Mouse (Mus musculus): ENCODE data around the gene Efs. TPM values are rescaled to one million over a fixed set of nuclear protein-coding genes. Genes with fewer than 3 reads are reported as not detected.
A peak's percentile ranks its signal among the peaks of the same experiment; 100 is the strongest.

Gene Efs
- polyA plus RNA-seq, 1 experiment from 2014 or later: 32.1 TPM

- Histone ChIP-seq H3K9me3 (replicated peaks) (no peaks in the 10 kb centered on the region), H3K27me3 (no peaks in the 10 kb centered on the region), H3K27ac (peak within 1 kb of the TSS; percentile 82), H3K4me2 (peak within 1 kb of the TSS; percentile 41), H3K4me3 (replicated peaks) (0 out of 2 replicates have a peak within 1 kb of the TSS, but pooled peaks have one; percentile 12), H3K4me1 (peaks cover 35% of the 10 kb centered on the region), H3K36me3 (no peaks in the 10 kb centered on the region), H3K9ac (peak within 1 kb of the TSS; percentile 5; the same call in 1 of the 2 replicates)
- ATAC-seq (replicated peaks; ENCODE audit: low FRiP score): peak; percentile 57
- 18% methylated on average over 8 of the region's 8 CpGs for WGBS
These were observed 10.2 kb upstream of the Efs start, which contains the start of gene Cmtm5 for GRCm38 (mm10) chr14:54935904-54936830. Gene Cmtm5 (plus strand): TSS chr14:54936261.

GRCm38 (mm10) chr14:54932645-54933150 lies 6.8 kb upstream of the Efs start, which contains the start of gene Il25:
Gene Il25 (plus strand): TSS chr14:54932695.
- Histone ChIP-seq H3K36me3 (no peaks in the 10 kb centered on the region), H3K4me2 (no peak within 1 kb of the TSS), H3K27me3 (no peaks in the 10 kb centered on the region), H3K27ac (no peak within 1 kb of the TSS), H3K9me3 (replicated peaks) (no peaks in the 10 kb centered on the region), H3K4me1 (peaks cover 35% of the 10 kb centered on the region), H3K4me3 (replicated peaks) (no peak within 1 kb of the TSS), H3K9ac (no peak within 1 kb of the TSS)
- ATAC-seq (replicated peaks; ENCODE audit: low FRiP score): no peak
- 31% methylated on average over 6 of the region's 6 CpGs for WGBS

- no peak overlapping the region for H3K4me2 ChIP-seq
- no peak overlapping the region for H3K27ac ChIP-seq
- 39% methylated on average over 2 of the region's 2 CpGs for WGBS
- no peak for ATAC-seq (replicated peaks; ENCODE audit: low FRiP score)
- H3K9ac ChIP-seq: no peak overlapping the region
- no peaks in the 10 kb centered on the region for H3K36me3 ChIP-seq
- no peaks in the 10 kb centered on the region for H3K27me3 ChIP-seq
- H3K4me3 ChIP-seq (replicated peaks): no peak overlapping the region
- peaks cover 40% of the 10 kb centered on the region for H3K4me1 ChIP-seq
- H3K9me3 ChIP-seq (replicated peaks): no peaks in the 10 kb centered on the region
These were observed 4.5 kb upstream of the Efs start for GRCm38 (mm10) chr14:54930431-54930830.

- H3K27ac ChIP-seq: no peak overlapping the region
- no peak overlapping the region for H3K4me3 ChIP-seq (replicated peaks)
- no peaks in the 10 kb centered on the region for H3K9me3 ChIP-seq (replicated peaks)
- ATAC-seq (replicated peaks; ENCODE audit: low FRiP score): no peak
- H3K4me2 ChIP-seq: no peak overlapping the region
- H3K36me3 ChIP-seq: no peaks in the 10 kb centered on the region
- H3K27me3 ChIP-seq: no peaks in the 10 kb centered on the region
- WGBS: 69% methylated on average over 5 of the region's 5 CpGs
- H3K9ac ChIP-seq: no peak overlapping the region
- H3K4me1 ChIP-seq: peaks cover 45% of the 10 kb centered on the region
These were observed 3.9 kb upstream of the Efs start for GRCm38 (mm10) chr14:54929801-54930200.

GRCm38 (mm10) chr14:54927296-54927695 lies 1.4 kb upstream of the Efs start:
- H3K36me3 ChIP-seq: peaks cover 4% of the 10 kb centered on the region
- peak overlapping the region; percentile 99 for H3K27ac ChIP-seq
- peaks cover 52% of the 10 kb centered on the region for H3K4me1 ChIP-seq
- H3K27me3 ChIP-seq: no peaks in the 10 kb centered on the region
- ATAC-seq (replicated peaks; ENCODE audit: low FRiP score): no peak
- H3K4me2 ChIP-seq: peak overlapping the region; percentile 94
- 13% methylated on average over 7 of the region's 7 CpGs for WGBS
- peak overlapping the region; percentile 74 for H3K9ac ChIP-seq
- no peaks in the 10 kb centered on the region for H3K9me3 ChIP-seq (replicated peaks)
- peak overlapping the region; percentile 51 for H3K4me3 ChIP-seq (replicated peaks)

- Histone ChIP-seq H3K4me3 (replicated peaks) (peak overlapping the region; percentile 51), H3K4me1 (peaks cover 52% of the 10 kb centered on the region), H3K36me3 (peaks cover 11% of the 10 kb centered on the region), H3K27me3 (no peaks in the 10 kb centered on the region), H3K9ac (peak overlapping the region; percentile 74), H3K27ac (peak overlapping the region; percentile 99), H3K4me2 (peak overlapping the region; percentile 94), H3K9me3 (replicated peaks) (no peaks in the 10 kb centered on the region)
- ATAC-seq (replicated peaks; ENCODE audit: low FRiP score): peak; percentile 87
- WGBS: under 1% methylated on average over 55 of the region's 58 CpGs
These were observed 654 bp upstream of the Efs start for GRCm38 (mm10) chr14:54926401-54927158.

- peak overlapping the region; percentile 99 for H3K27ac ChIP-seq
- H3K27me3 ChIP-seq: no peaks in the 10 kb centered on the region
- H3K4me1 ChIP-seq: peaks cover 45% of the 10 kb centered on the region
- H3K4me3 ChIP-seq (replicated peaks): peak overlapping the region; percentile 51
- H3K9me3 ChIP-seq (replicated peaks): peaks cover 5% of the 10 kb centered on the region
- H3K36me3 ChIP-seq: peaks cover 29% of the 10 kb centered on the region
- ATAC-seq (replicated peaks; ENCODE audit: low FRiP score): peak; percentile 31
- WGBS: 16% methylated on average over 7 of the region's 7 CpGs
- peak overlapping the region; percentile 74 for H3K9ac ChIP-seq
- H3K4me2 ChIP-seq: peak overlapping the region; percentile 94
These were observed 1.1 kb downstream of the Efs start for GRCm38 (mm10) chr14:54924641-54925348.

- Histone ChIP-seq H3K4me3 (replicated peaks) (no peak overlapping the region), H3K27me3 (no peaks in the 10 kb centered on the region), H3K4me2 (no peak overlapping the region), H3K27ac (no peak overlapping the region), H3K9me3 (replicated peaks) (peaks cover 5% of the 10 kb centered on the region), H3K4me1 (peaks cover 17% of the 10 kb centered on the region), H3K36me3 (peaks cover 73% of the 10 kb centered on the region), H3K9ac (no peak overlapping the region)
- 88% methylated on average over 16 of the region's 16 CpGs for WGBS
- no peak for ATAC-seq (replicated peaks; ENCODE audit: low FRiP score)
These were observed 5.7 kb downstream of the Efs start for GRCm38 (mm10) chr14:54920076-54920685.

- Histone ChIP-seq H3K27me3 (no peaks in the 10 kb centered on the region), H3K27ac (peak overlapping the region; percentile 84), H3K4me1 (peaks cover 31% of the 10 kb centered on the region), H3K4me2 (peak overlapping the region; percentile 97), H3K9ac (peak overlapping the region; percentile 91), H3K4me3 (replicated peaks) (peak overlapping the region; percentile 92), H3K36me3 (peaks cover 51% of the 10 kb centered on the region), H3K9me3 (replicated peaks) (no peaks in the 10 kb centered on the region)
- WGBS: 17% methylated on average over 10 of the region's 10 CpGs
- ATAC-seq (replicated peaks; ENCODE audit: low FRiP score): no peak
These were observed 12.6 kb downstream of the Efs start for GRCm38 (mm10) chr14:54913343-54913742.

GRCm38 (mm10) chr14:54912886-54913285 lies 13.0 kb downstream of the Efs start, which contains the start of gene Slc22a17:
Gene Slc22a17 (minus strand): TSS chr14:54913132.
- ATAC-seq (replicated peaks; ENCODE audit: low FRiP score): peak; percentile 94
- Histone ChIP-seq H3K4me1 (peaks cover 33% of the 10 kb centered on the region), H3K9me3 (replicated peaks) (no peaks in the 10 kb centered on the region), H3K36me3 (peaks cover 51% of the 10 kb centered on the region), H3K4me2 (peak within 1 kb of the TSS; percentile 97), H3K4me3 (replicated peaks) (peak within 1 kb of the TSS; percentile 92), H3K9ac (peak within 1 kb of the TSS; percentile 91), H3K27me3 (no peaks in the 10 kb centered on the region), H3K27ac (peak within 1 kb of the TSS; percentile 84)
- under 1% methylated on average over 28 of the region's 28 CpGs for WGBS

Data from kidney, embryonic 15.5 days (tissue).